Mouse (Mus musculus): ENCODE data around the gene Zfp109. TPM values are rescaled to one million over a fixed set of nuclear protein-coding genes. Genes with fewer than 3 reads are reported as not detected.
"Not testable (repeated sequence)": the region's sequence is repeated elsewhere in the genome, so short reads cannot be mapped to it uniquely, and the experiment has no call there.

Gene Zfp109
- 4.7 and 5.4 TPM in 2 replicates for polyA plus RNA-seq (2015; fragmentation: Nextera tagmentation; extraction: Ambion mirVana)

GRCm38 (mm10) chr7:24237040-24237791 is at the start of gene Zfp109:
Gene Zfp109, minus strand, starts transcription at chr7:24237560.
- Histone ChIP-seq H3K27me3 (ENCODE audit: control insufficient read depth, insufficient read depth, low read depth, low read length) (no peaks in the 10 kb centered on the region), H3K9ac (ENCODE audit: low read length) (peak within 1 kb of the TSS; percentile 74), H3K4me2 (ENCODE audit: low read depth, low read length) (peak within 1 kb of the TSS; percentile 65), H3K27ac (ENCODE audit: low read length) (no peak within 1 kb of the TSS), H3K36me3 (ENCODE audit: control insufficient read depth, insufficient read depth, low read length) (peaks cover 3% of the 10 kb centered on the region; the same call in 1 of the 2 replicates), H3K4me1 (replicated peaks; ENCODE audit: control insufficient read depth, insufficient read depth, low read length) (peaks cover 3% of the 10 kb centered on the region; the same call in 1 of the 2 replicates), H3K9me3 (ENCODE audit: control insufficient read depth, low read length) (no peaks in the 10 kb centered on the region), H3K4me3 (ENCODE audit: low read length) (peak within 1 kb of the TSS; percentile 62)
- WGBS, result 4% methylated on average over 28 of the region's 28 CpGs
- peak; percentile 93 for ATAC-seq (ENCODE audit: low read depth)

DNA sequence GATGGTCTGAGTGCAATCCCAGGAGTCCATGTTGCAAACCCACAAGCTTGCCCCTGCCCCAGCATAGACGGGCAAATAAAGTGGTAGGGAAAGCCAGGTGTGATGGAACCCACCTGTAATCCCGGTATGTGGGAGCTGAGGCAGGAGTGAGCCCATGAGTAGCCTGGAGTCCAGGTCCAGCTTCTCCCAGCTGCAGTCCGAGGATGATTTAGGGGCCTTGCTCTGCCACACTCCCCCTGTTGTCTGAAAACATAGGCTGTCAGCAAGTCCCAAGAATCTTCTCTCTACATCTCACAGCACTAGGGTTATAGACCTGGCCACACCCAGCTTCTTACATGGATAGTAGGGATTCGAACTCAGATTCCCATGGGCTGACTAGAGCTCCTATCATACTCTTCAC is 49.6 kb upstream of the Zfp109 start:
- Histone ChIP-seq H3K9me3 (ENCODE audit: control insufficient read depth, low read length) (no peaks in the 10 kb centered on the region), H3K27me3 (ENCODE audit: control insufficient read depth, insufficient read depth, low read depth, low read length) (no peaks in the 10 kb centered on the region), H3K27ac (ENCODE audit: low read length) (no peak overlapping the region), H3K9ac (ENCODE audit: low read length) (no peak overlapping the region), H3K4me1 (replicated peaks; ENCODE audit: control insufficient read depth, insufficient read depth, low read length) (no peaks in the 10 kb centered on the region), H3K4me3 (ENCODE audit: low read length) (no peak overlapping the region), H3K4me2 (ENCODE audit: low read depth, low read length) (no peak overlapping the region), H3K36me3 (ENCODE audit: control insufficient read depth, insufficient read depth, low read length) (peaks cover 30% of the 10 kb centered on the region)
- 80% methylated on average over 4 of the region's 4 CpGs for WGBS
- ATAC-seq (ENCODE audit: low read depth), result no peak

- Histone ChIP-seq H3K4me1 (replicated peaks; ENCODE audit: control insufficient read depth, insufficient read depth, low read length) (no peaks in the 10 kb centered on the region), H3K4me3 (ENCODE audit: low read length) (no peak overlapping the region), H3K9ac (ENCODE audit: low read length) (no peak overlapping the region), H3K27me3 (ENCODE audit: control insufficient read depth, insufficient read depth, low read depth, low read length) (no peaks in the 10 kb centered on the region), H3K4me2 (ENCODE audit: low read depth, low read length) (no peak overlapping the region), H3K27ac (ENCODE audit: low read length) (no peak overlapping the region), H3K9me3 (ENCODE audit: control insufficient read depth, low read length) (no peaks in the 10 kb centered on the region), H3K36me3 (ENCODE audit: control insufficient read depth, insufficient read depth, low read length) (peaks cover 21% of the 10 kb centered on the region)
- 50% methylated on average over 4 of the region's 4 CpGs for WGBS
- no peak for ATAC-seq (ENCODE audit: low read depth)
These were observed 48.7 kb upstream of the Zfp109 start for GRCm38 (mm10) chr7:24286090-24286489.

DNA sequence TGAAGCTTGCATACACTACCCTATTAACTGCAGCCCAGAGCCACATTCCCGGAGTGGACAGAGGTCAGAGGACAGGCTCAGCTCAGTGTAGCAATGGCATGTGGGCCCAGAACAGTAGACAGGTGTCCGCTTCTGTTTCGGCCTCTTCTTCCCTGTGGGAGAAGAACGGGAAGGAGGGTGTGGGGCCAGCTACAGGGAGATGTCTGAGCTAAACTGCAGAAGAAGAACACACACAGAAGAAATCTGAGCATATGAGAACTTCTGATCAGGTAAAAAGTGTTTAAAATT is 43.4 kb upstream of the Zfp109 start:
- no peak for ATAC-seq (ENCODE audit: low read depth)
- H3K4me2 ChIP-seq (ENCODE audit: low read depth, low read length), result no peak overlapping the region
- H3K27me3 ChIP-seq (ENCODE audit: control insufficient read depth, insufficient read depth, low read depth, low read length), result no peaks in the 10 kb centered on the region
- no peak overlapping the region for H3K27ac ChIP-seq (ENCODE audit: low read length)
- peaks cover 5% of the 10 kb centered on the region; the same call in 1 of the 2 replicates for H3K36me3 ChIP-seq (ENCODE audit: control insufficient read depth, insufficient read depth, low read length)
- no peak overlapping the region for H3K9ac ChIP-seq (ENCODE audit: low read length)
- 46% methylated on average over 4 of the region's 4 CpGs for WGBS
- no peak overlapping the region for H3K4me3 ChIP-seq (ENCODE audit: low read length)
- H3K4me1 ChIP-seq (replicated peaks; ENCODE audit: control insufficient read depth, insufficient read depth, low read length), result no peaks in the 10 kb centered on the region
- H3K9me3 ChIP-seq (ENCODE audit: control insufficient read depth, low read length), result no peaks in the 10 kb centered on the region

DNA sequence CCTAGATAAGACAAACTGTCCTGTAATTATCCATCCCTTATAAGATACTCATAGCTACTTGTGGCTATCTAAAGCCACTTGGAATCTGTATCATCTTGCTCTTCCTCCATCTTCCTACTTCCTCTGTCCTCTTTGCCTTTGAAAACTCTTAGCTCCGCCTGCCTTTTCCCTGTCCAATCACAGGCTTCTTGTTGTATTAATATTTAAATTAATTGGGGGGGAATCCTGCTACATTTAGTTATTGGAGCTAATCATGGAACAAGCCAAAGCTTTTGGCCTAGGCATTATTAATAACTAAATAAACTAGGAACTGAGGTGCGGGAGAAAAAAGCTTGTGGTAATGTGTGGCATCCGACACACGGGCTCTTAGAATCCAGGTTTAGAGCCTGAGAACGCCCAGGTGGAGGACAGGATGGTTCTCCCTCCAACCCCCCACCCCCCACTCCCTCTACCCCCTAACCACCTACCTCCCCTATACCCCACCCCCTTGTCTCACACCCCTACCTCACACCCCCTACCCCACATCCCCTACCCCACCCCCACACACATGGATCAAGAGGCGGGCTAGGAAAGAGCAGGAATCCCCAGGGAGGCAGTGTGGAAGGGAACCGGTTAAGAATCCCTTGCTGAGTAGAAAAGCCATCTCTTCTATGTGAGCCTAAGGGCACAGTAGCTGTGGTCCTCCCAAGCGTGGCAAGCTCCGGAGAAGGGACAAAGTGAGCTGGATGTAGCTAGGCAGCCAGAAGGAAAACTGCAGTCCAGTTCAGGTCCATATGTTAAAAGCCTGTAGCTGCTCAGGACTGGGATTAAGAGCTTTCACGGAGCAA is 42.9 kb upstream of the Zfp109 start:
- H3K4me1 ChIP-seq (replicated peaks; ENCODE audit: control insufficient read depth, insufficient read depth, low read length), result no peaks in the 10 kb centered on the region
- H3K27ac ChIP-seq (ENCODE audit: low read length), result no peak overlapping the region
- H3K9me3 ChIP-seq (ENCODE audit: control insufficient read depth, low read length), result no peaks in the 10 kb centered on the region
- WGBS, result 52% methylated on average over 10 of the region's 10 CpGs
- no peak overlapping the region for H3K4me3 ChIP-seq (ENCODE audit: low read length)
- H3K36me3 ChIP-seq (ENCODE audit: control insufficient read depth, insufficient read depth, low read length), result peaks cover 6% of the 10 kb centered on the region; the same call in 1 of the 2 replicates
- no peaks in the 10 kb centered on the region for H3K27me3 ChIP-seq (ENCODE audit: control insufficient read depth, insufficient read depth, low read depth, low read length)
- no peak overlapping the region for H3K9ac ChIP-seq (ENCODE audit: low read length)
- no peak overlapping the region for H3K4me2 ChIP-seq (ENCODE audit: low read depth, low read length)
- ATAC-seq (ENCODE audit: low read depth), result no peak

- WGBS, result 82% methylated on average over 3 of the region's 3 CpGs
- not testable (repeated sequence) for H3K27me3 ChIP-seq (ENCODE audit: control insufficient read depth, insufficient read depth, low read depth, low read length)
These were observed 41.4 kb upstream of the Zfp109 start for GRCm38 (mm10) chr7:24278771-24279170.

DNA sequence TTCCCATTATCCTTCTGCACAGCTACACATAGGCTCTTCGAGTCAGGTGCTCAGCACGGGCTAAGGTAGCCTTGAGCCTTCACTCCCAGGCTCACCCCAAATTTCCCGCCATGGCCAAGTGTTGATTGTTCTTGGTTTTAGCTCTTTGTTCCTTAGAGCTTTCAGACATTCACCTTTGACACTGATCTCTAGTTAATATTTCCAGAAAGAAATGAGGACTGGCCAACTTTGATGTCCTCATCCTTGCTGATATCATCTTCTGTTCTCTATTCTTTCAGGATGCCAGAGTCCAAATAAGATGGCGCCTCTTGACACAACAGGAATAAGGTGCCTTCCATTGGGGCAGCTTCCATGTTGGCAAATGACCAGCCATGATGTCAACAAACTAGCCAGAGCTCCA is 37.1 kb upstream of the Zfp109 start:
- H3K9ac ChIP-seq (ENCODE audit: low read length), result no peak overlapping the region
- H3K36me3 ChIP-seq (ENCODE audit: control insufficient read depth, insufficient read depth, low read length), result peaks cover 19% of the 10 kb centered on the region
- no peak overlapping the region for H3K4me3 ChIP-seq (ENCODE audit: low read length)
- H3K9me3 ChIP-seq (ENCODE audit: control insufficient read depth, low read length), result no peaks in the 10 kb centered on the region
- no peaks in the 10 kb centered on the region for H3K27me3 ChIP-seq (ENCODE audit: control insufficient read depth, insufficient read depth, low read depth, low read length)
- 91% methylated on average over 4 of the region's 4 CpGs for WGBS
- no peak overlapping the region for H3K27ac ChIP-seq (ENCODE audit: low read length)
- no peak for ATAC-seq (ENCODE audit: low read depth)
- no peak overlapping the region for H3K4me2 ChIP-seq (ENCODE audit: low read depth, low read length)
- peaks cover 3% of the 10 kb centered on the region; the same call in 1 of the 2 replicates for H3K4me1 ChIP-seq (replicated peaks; ENCODE audit: control insufficient read depth, insufficient read depth, low read length)

More at GRCm38 (mm10) chr7:24278771-24279170, 41.4 kb upstream of the Zfp109 start:
- H3K4me1 ChIP-seq (replicated peaks; ENCODE audit: control insufficient read depth, insufficient read depth, low read length); ATAC-seq (ENCODE audit: low read depth); H3K4me3 ChIP-seq (ENCODE audit: low read length); H3K27ac ChIP-seq (ENCODE audit: low read length); H3K9ac ChIP-seq (ENCODE audit: low read length); H3K4me2 ChIP-seq (ENCODE audit: low read depth, low read length); H3K9me3 ChIP-seq (ENCODE audit: control insufficient read depth, low read length): not testable (repeated sequence)
- peaks cover 17% of the 10 kb centered on the region for H3K36me3 ChIP-seq (ENCODE audit: control insufficient read depth, insufficient read depth, low read length)

DNA sequence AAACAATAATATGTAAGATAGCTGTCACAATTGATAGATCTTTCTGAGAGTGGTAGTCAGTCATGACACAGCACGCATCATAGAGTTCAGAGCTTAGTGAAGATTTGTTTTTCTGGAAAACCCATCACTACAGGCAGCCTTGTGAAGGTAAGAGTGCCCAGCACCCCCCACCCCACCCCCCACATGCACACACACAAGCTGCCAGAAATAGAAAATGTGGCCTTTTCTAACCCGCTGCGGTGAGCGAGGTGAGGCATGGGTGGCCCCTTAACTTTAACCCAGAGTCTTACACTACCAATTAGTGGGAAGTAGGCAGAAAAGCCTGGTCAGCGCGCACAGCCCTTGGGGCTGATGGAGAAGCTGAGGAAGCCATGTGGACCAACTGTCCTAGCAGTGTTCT is 33.8 kb upstream of the Zfp109 start:
- Histone ChIP-seq H3K36me3 (ENCODE audit: control insufficient read depth, insufficient read depth, low read length) (peaks cover 16% of the 10 kb centered on the region), H3K27me3 (ENCODE audit: control insufficient read depth, insufficient read depth, low read depth, low read length) (no peaks in the 10 kb centered on the region), H3K9me3 (ENCODE audit: control insufficient read depth, low read length) (no peaks in the 10 kb centered on the region), H3K27ac (ENCODE audit: low read length) (no peak overlapping the region), H3K4me2 (ENCODE audit: low read depth, low read length) (no peak overlapping the region), H3K4me1 (replicated peaks; ENCODE audit: control insufficient read depth, insufficient read depth, low read length) (peaks cover 3% of the 10 kb centered on the region; the same call in 1 of the 2 replicates), H3K9ac (ENCODE audit: low read length) (no peak overlapping the region), H3K4me3 (ENCODE audit: low read length) (no peak overlapping the region)
- ATAC-seq (ENCODE audit: low read depth), result no peak
- 91% methylated on average over 6 of the region's 6 CpGs for WGBS

DNA sequence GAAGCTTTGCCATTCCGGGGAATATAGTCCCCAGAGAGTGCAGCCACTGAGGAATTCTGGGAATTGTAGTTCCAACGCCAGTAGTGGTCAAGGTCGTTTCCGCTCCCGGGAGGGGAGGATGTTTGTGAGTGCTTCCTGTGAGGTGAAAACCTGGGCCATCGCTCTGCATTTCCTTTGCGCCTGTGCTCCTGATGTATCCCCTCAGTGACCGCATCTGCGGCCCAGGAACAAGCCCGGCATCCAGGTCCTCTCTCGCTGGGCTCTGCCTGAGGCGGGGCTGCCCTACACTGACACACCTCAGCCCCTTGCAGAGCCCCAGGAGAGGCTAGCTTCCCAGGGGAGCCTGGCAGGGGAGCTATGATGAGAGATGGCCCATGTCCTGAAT is 32.9 kb upstream of the Zfp109 start, which contains the start of gene Zfp93:
Zfp93 (plus strand) TSS at position 133 of the 385 bp plus-strand sequence.
- peak; percentile 97 for ATAC-seq (ENCODE audit: low read depth)
- Histone ChIP-seq H3K27ac (ENCODE audit: low read length) (peak within 1 kb of the TSS; percentile 48; the same call in 1 of the 2 replicates), H3K9ac (ENCODE audit: low read length) (peak within 1 kb of the TSS; percentile 82), H3K36me3 (ENCODE audit: control insufficient read depth, insufficient read depth, low read length) (peaks cover 14% of the 10 kb centered on the region), H3K4me2 (ENCODE audit: low read depth, low read length) (peak within 1 kb of the TSS; percentile 76), H3K4me1 (replicated peaks; ENCODE audit: control insufficient read depth, insufficient read depth, low read length) (peaks cover 3% of the 10 kb centered on the region; the same call in 1 of the 2 replicates), H3K27me3 (ENCODE audit: control insufficient read depth, insufficient read depth, low read depth, low read length) (no peaks in the 10 kb centered on the region), H3K9me3 (ENCODE audit: control insufficient read depth, low read length) (no peaks in the 10 kb centered on the region), H3K4me3 (ENCODE audit: low read length) (peak within 1 kb of the TSS; percentile 71)
- 0% methylated on average over 12 of the region's 12 CpGs for WGBS
